Mouse (Mus musculus): ENCODE data around the gene Id1. TPM values are rescaled to one million over a fixed set of nuclear protein-coding genes. Genes with fewer than 3 reads are reported as not detected.

Id1 gene
- 23.7 and 35.7 TPM in 2 replicates for polyA plus RNA-seq (2015; fragmentation: Nextera tagmentation; extraction: Ambion mirVana)

DNA sequence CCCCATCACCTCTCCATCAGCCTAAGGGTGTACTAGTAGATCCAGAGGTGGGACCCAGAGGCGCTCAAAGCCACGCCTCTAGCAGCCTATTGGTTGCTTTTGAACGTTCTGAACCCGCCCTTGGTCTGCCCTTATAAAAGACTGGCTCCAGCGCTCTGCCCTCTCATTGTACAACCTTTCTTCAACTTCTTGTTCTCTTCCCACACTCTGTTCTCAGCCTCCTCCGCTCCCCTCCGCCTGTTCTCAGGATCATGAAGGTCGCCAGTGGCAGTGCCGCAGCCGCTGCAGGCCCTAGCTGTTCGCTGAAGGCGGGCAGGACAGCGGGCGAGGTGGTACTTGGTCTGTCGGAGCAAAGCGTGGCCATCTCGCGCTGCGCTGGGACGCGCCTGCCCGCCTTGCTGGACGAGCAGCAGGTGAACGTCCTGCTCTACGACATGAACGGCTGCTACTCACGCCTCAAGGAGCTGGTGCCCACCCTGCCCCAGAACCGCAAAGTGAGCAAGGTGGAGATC, at the start of gene Id1:
Gene Id1, plus strand, starts transcription at position 162 of the 512 bp plus-strand sequence.
- H3K4me1 ChIP-seq (ENCODE audit: control insufficient read depth, insufficient read depth, low read length), result peaks cover 30% of the 10 kb centered on the region
- H3K4me2 ChIP-seq (ENCODE audit: low read length), result peak within 1 kb of the TSS; percentile 75
- 0% methylated on average over 28 of the region's 28 CpGs for WGBS
- H3K27ac ChIP-seq (ENCODE audit: low read length), result peak within 1 kb of the TSS; percentile 71
- H3K36me3 ChIP-seq (ENCODE audit: control insufficient read depth, insufficient read depth, low read length), result no peaks in the 10 kb centered on the region
- H3K9ac ChIP-seq (ENCODE audit: low read depth, low read length), result peak within 1 kb of the TSS; percentile 53
- H3K9me3 ChIP-seq (replicated peaks; ENCODE audit: control insufficient read depth, low read length, poor library complexity, severe bottlenecking), result no peaks in the 10 kb centered on the region
- peak; percentile 66 for ATAC-seq
- peak within 1 kb of the TSS; percentile 41 for H3K4me3 ChIP-seq (ENCODE audit: low read depth, low read length)
- no peaks in the 10 kb centered on the region; the same call in 1 of the 2 replicates for H3K27me3 ChIP-seq (ENCODE audit: control insufficient read depth, insufficient read depth, low read depth, low read length)

DNA sequence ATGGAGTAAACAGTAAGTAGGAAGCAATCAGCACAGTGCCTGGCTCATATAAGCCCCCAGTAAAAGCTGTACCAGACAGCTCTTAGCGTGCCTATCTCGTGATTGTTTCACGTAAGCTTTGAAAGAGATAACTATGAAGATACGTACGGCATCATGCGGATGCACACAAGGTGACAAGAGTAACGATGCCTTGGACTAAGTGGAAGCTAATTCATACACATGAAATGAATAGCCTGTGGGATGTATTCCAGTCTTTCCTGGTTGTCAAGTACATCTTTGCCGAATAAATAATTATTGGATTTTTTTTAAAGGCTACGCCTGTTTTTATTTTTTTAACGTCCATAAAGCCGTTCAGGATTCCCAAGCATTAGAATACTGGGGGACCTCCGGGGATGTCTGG, 49.7 kb upstream of the Id1 start:
- 62% methylated on average over 12 of the region's 12 CpGs for WGBS
- Histone ChIP-seq H3K4me3 (ENCODE audit: low read depth, low read length) (no peak overlapping the region), H3K4me2 (ENCODE audit: low read length) (peak overlapping the region; percentile 24), H3K9ac (ENCODE audit: low read depth, low read length) (no peak overlapping the region), H3K4me1 (ENCODE audit: control insufficient read depth, insufficient read depth, low read length) (peaks cover 3% of the 10 kb centered on the region; the same call in 1 of the 2 replicates), H3K36me3 (ENCODE audit: control insufficient read depth, insufficient read depth, low read length) (peaks cover 65% of the 10 kb centered on the region), H3K27me3 (ENCODE audit: control insufficient read depth, insufficient read depth, low read depth, low read length) (no peaks in the 10 kb centered on the region), H3K27ac (ENCODE audit: low read length) (peak overlapping the region; percentile 71), H3K9me3 (replicated peaks; ENCODE audit: control insufficient read depth, low read length, poor library complexity, severe bottlenecking) (no peaks in the 10 kb centered on the region; the same call in 1 of the 2 replicates)
- ATAC-seq, result peak; percentile 19

DNA sequence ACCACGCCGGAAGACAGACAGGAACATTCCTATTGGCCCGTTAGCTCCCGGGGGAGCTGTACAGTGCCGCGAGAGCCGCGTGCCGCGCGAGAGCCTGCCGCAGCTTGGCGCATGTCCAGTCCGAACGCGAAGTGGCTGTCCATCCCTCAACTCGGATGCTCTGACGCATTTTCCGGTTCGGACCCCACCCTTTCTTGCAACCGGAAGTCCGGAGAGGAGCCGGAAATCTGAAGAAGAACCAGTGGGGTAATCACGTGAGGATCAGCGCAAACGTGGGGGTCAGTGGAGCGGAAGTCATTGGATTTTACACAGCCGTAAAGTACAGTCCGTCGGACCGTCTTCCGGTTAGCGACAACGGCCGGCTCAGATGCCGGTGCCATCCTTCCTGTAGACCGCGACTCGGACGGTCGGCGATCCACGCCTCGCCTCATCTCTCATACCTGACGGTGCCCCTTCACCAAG, 49.2 kb upstream of the Id1 start, which contains the start of gene Mcts2:
Gene Mcts2, plus strand, starts transcription at position 230 of the 462 bp plus-strand sequence.
- Histone ChIP-seq H3K9me3 (replicated peaks; ENCODE audit: control insufficient read depth, low read length, poor library complexity, severe bottlenecking) (no peaks in the 10 kb centered on the region; the same call in 1 of the 2 replicates), H3K4me3 (ENCODE audit: low read depth, low read length) (peak within 1 kb of the TSS; percentile 47), H3K9ac (ENCODE audit: low read depth, low read length) (peak within 1 kb of the TSS; percentile 44; the same call in 1 of the 2 replicates), H3K36me3 (ENCODE audit: control insufficient read depth, insufficient read depth, low read length) (peaks cover 62% of the 10 kb centered on the region), H3K27me3 (ENCODE audit: control insufficient read depth, insufficient read depth, low read depth, low read length) (no peaks in the 10 kb centered on the region), H3K27ac (ENCODE audit: low read length) (peak within 1 kb of the TSS; percentile 71), H3K4me1 (ENCODE audit: control insufficient read depth, insufficient read depth, low read length) (peaks cover 3% of the 10 kb centered on the region; the same call in 1 of the 2 replicates), H3K4me2 (ENCODE audit: low read length) (peak within 1 kb of the TSS; percentile 55)
- 53% methylated on average over 45 of the region's 45 CpGs for WGBS
- peak; percentile 95 for ATAC-seq

DNA sequence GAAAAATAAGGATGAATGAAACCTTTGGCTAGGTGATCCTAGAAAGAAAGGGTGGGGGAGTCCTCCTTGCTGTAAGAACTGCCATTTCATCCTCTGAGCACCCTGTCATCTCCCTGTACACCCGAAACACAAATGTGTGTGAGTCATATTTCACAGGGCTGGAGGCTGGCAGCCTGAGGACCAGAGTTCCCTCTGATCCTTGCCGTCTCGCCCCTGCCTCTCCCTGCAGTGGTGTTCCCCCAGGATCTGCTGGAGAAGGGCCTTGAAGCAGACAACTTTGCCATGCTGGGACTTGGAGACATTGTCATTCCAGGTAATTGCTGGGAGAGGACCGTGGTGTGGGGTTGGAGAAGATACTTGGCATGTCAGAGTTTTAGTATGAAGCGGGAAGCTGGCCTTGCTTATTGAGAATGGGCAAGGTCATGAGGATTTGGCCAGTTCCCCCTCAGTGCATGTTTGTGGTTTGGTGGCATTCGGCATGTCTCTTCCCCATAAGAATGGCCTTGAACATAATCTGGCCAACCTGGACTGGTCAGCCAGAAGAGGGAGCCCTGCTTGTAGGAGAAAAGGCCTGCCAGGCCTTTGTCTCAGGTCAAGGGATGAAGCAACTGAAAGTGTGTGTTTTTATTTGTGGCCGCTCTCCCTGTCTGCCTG, 44.4 kb upstream of the Id1 start:
- H3K27ac ChIP-seq (ENCODE audit: low read length), result peak overlapping the region; percentile 38
- ATAC-seq, result no peak
- no peak overlapping the region for H3K4me2 ChIP-seq (ENCODE audit: low read length)
- H3K4me1 ChIP-seq (ENCODE audit: control insufficient read depth, insufficient read depth, low read length), result peaks cover 3% of the 10 kb centered on the region; the same call in 1 of the 2 replicates
- H3K27me3 ChIP-seq (ENCODE audit: control insufficient read depth, insufficient read depth, low read depth, low read length), result no peaks in the 10 kb centered on the region
- H3K9me3 ChIP-seq (replicated peaks; ENCODE audit: control insufficient read depth, low read length, poor library complexity, severe bottlenecking), result no peaks in the 10 kb centered on the region; the same call in 1 of the 2 replicates
- H3K4me3 ChIP-seq (ENCODE audit: low read depth, low read length), result no peak overlapping the region
- peaks cover 20% of the 10 kb centered on the region for H3K36me3 ChIP-seq (ENCODE audit: control insufficient read depth, insufficient read depth, low read length)
- H3K9ac ChIP-seq (ENCODE audit: low read depth, low read length), result no peak overlapping the region
- 78% methylated on average over 7 of the region's 7 CpGs for WGBS

DNA sequence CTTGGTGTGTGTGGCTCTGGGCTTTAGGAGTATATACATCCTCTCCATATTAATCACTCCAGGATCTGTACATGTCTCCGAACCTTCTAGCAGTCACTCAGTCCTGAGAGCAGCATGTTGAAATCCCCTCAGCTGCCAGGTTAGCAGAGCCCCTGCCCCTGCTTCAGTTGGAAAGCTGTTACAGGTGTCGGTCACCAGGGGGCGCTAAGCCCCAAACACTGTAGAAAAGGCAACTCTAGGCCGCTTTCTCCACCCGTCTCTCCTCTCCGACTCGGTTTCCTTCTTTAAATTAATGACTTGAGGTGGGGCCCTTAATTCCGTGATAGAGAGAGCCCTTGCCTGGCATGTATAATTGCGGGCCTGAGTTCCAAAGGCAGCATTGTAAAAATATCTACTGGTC, 42.8 kb upstream of the Id1 start:
- peaks cover 11% of the 10 kb centered on the region for H3K36me3 ChIP-seq (ENCODE audit: control insufficient read depth, insufficient read depth, low read length)
- H3K4me3 ChIP-seq (ENCODE audit: low read depth, low read length), result peak overlapping the region; percentile 20
- 15% methylated on average over 9 of the region's 9 CpGs for WGBS
- H3K27ac ChIP-seq (ENCODE audit: low read length), result peak overlapping the region; percentile 6; the same call in 1 of the 2 replicates
- no peaks in the 10 kb centered on the region for H3K9me3 ChIP-seq (replicated peaks; ENCODE audit: control insufficient read depth, low read length, poor library complexity, severe bottlenecking)
- peak overlapping the region; percentile 45 for H3K4me2 ChIP-seq (ENCODE audit: low read length)
- peak; percentile 43; the same call in 1 of the 2 replicates for ATAC-seq
- H3K27me3 ChIP-seq (ENCODE audit: control insufficient read depth, insufficient read depth, low read depth, low read length), result no peaks in the 10 kb centered on the region
- H3K9ac ChIP-seq (ENCODE audit: low read depth, low read length), result peak overlapping the region; percentile 47; the same call in 1 of the 2 replicates
- H3K4me1 ChIP-seq (ENCODE audit: control insufficient read depth, insufficient read depth, low read length), result no peaks in the 10 kb centered on the region

DNA sequence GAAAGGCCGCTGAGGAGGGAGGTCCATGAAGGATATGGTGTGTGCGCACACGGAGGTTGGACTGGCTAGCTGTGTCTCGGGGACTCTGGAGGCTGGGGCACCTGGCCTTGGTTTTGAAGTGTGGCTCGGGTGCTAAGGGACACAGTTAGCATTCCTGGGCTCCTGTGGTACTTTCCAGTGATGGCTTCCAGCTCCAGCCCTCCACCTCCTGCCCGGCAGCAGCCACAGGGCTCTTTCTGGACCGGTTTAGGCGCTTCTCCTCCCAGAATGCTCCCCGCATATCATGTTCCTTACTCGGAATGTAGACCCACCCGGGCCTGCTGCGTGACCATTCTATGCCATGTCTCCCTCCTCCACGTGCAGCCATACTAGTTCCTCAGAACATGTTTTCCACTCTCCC, 42.3 kb upstream of the Id1 start:
- WGBS, result 90% methylated on average over 13 of the region's 13 CpGs
- peak overlapping the region; percentile 20; the same call in 1 of the 2 replicates for H3K4me3 ChIP-seq (ENCODE audit: low read depth, low read length)
- no peaks in the 10 kb centered on the region for H3K27me3 ChIP-seq (ENCODE audit: control insufficient read depth, insufficient read depth, low read depth, low read length)
- H3K9me3 ChIP-seq (replicated peaks; ENCODE audit: control insufficient read depth, low read length, poor library complexity, severe bottlenecking), result no peaks in the 10 kb centered on the region
- H3K4me2 ChIP-seq (ENCODE audit: low read length), result peak overlapping the region; percentile 45
- H3K27ac ChIP-seq (ENCODE audit: low read length), result peak overlapping the region; percentile 6; the same call in 1 of the 2 replicates
- ATAC-seq, result no peak
- H3K36me3 ChIP-seq (ENCODE audit: control insufficient read depth, insufficient read depth, low read length), result peaks cover 12% of the 10 kb centered on the region
- no peaks in the 10 kb centered on the region for H3K4me1 ChIP-seq (ENCODE audit: control insufficient read depth, insufficient read depth, low read length)
- H3K9ac ChIP-seq (ENCODE audit: low read depth, low read length), result peak overlapping the region; percentile 47

DNA sequence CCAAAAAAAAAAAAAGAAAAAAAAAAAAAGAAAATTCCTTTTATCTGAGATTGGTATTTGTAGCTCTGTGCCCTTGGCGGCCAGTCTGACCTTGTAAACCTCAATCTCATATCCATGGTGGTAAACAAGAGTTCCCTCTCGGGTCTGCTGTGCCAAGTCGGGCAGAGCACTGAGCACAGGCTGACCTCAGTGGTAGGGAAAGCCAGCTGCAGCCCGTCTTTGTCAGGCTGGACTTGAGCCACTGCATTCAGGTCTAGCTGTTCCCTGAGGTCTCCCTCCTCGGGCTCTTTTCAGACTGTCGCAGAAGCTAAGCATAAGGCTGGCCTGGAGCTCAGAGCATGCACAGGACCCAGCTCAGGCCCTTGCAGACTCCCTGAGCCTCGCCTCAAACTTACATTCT, 41.3 kb upstream of the Id1 start:
- Histone ChIP-seq H3K36me3 (ENCODE audit: control insufficient read depth, insufficient read depth, low read length) (peaks cover 9% of the 10 kb centered on the region), H3K4me2 (ENCODE audit: low read length) (no peak overlapping the region), H3K4me1 (ENCODE audit: control insufficient read depth, insufficient read depth, low read length) (no peaks in the 10 kb centered on the region), H3K9ac (ENCODE audit: low read depth, low read length) (no peak overlapping the region), H3K27me3 (ENCODE audit: control insufficient read depth, insufficient read depth, low read depth, low read length) (no peaks in the 10 kb centered on the region), H3K27ac (ENCODE audit: low read length) (no peak overlapping the region), H3K9me3 (replicated peaks; ENCODE audit: control insufficient read depth, low read length, poor library complexity, severe bottlenecking) (no peaks in the 10 kb centered on the region), H3K4me3 (ENCODE audit: low read depth, low read length) (no peak overlapping the region)
- 82% methylated on average over 7 of the region's 7 CpGs for WGBS
- no peak for ATAC-seq

DNA sequence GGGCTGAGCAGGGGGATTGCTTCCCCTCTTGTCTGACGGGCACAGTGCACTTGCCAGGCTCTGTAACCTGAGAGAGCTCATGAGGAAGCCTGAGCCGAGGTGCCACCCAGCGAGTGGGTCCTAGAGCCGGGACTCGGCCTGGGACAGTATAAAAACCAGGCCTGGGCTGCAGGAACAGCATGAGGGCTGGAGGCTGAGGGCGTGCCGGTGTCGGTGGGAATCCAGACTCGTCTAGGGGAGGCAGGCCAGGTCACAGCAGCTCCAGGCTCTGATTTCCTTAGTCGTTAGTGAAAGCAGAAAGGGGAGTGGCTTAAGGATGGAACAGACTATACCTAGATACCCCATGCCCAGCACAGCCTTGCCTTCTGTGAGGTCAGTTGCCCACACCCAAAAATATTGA, 40.0 kb upstream of the Id1 start:
- Histone ChIP-seq H3K9ac (ENCODE audit: low read depth, low read length) (peak overlapping the region; percentile 64), H3K4me2 (ENCODE audit: low read length) (no peak overlapping the region), H3K4me3 (ENCODE audit: low read depth, low read length) (no peak overlapping the region), H3K27me3 (ENCODE audit: control insufficient read depth, insufficient read depth, low read depth, low read length) (no peaks in the 10 kb centered on the region), H3K9me3 (replicated peaks; ENCODE audit: control insufficient read depth, low read length, poor library complexity, severe bottlenecking) (no peaks in the 10 kb centered on the region), H3K27ac (ENCODE audit: low read length) (no peak overlapping the region), H3K4me1 (ENCODE audit: control insufficient read depth, insufficient read depth, low read length) (no peaks in the 10 kb centered on the region), H3K36me3 (ENCODE audit: control insufficient read depth, insufficient read depth, low read length) (peaks cover 17% of the 10 kb centered on the region)
- ATAC-seq, result no peak
- 80% methylated on average over 10 of the region's 10 CpGs for WGBS
